Mouse (Mus musculus) left cerebral cortex, postnatal 25 days (tissue): Measurements from ENCODE around the gene Lrrc40. TPM values are rescaled to one million over a fixed set of nuclear protein-coding genes. Genes with fewer than 3 reads are reported as not detected.
A peak's percentile ranks its signal among the peaks of the same experiment; 100 is the strongest.

Source experiments
- DNase-seq, 2 experiments: peaks; one replicate each; pipeline ENCODE4 v3.0.0; 2022; ENCODE audit warnings: low spot score in 2 of 2, mixed read lengths in 1 of 2
- intact Hi-C: fragments of 180-260 bp; cut with DNase I; formaldehyde crosslinking; loops from one replicate; pipeline ENCODE4 v1.15.1; 2025
- total RNA-seq, 2 experiments: library from RNA; stranded (reverse); gene quantifications; 2 replicates each; pipeline ENCODE4 v1.2.3; 2021

Lrrc40 gene
- total RNA-seq, result 10 to 100 TPM; 23.9 to 25.5 TPM

- DNase-seq, result peak; percentile 97
- intact Hi-C loops, result loop anchor here (1.0 to 5.0 kb wide), 2 partner anchors 89 to 1511 kb away; partner anchors contain the start of gene Ankrd13c
Measured at GRCm38 (mm10) chr3:158036329-158036988, at the start of gene Lrrc40, which contains the start of gene Srsf11. Gene Lrrc40, plus strand, starts transcription at chr3:158036662. Gene Srsf11, minus strand, starts transcription at chr3:158036639.

GRCm38 (mm10) chr3:157993322-157993721, 43.1 kb upstream of the Lrrc40 start:
- no peak for DNase-seq
- intact Hi-C loops, result no loop called here

GRCm38 (mm10) chr3:157995726-157996125, 40.7 kb upstream of the Lrrc40 start:
- no peak for DNase-seq
- intact Hi-C loops, result no loop called here

GRCm38 (mm10) chr3:157998742-157999369, 37.6 kb upstream of the Lrrc40 start:
- intact Hi-C loops, result no loop called here
- no peak for DNase-seq

- intact Hi-C loops, result no loop called here
- DNase-seq, result no peak
Measured at GRCm38 (mm10) chr3:158008647-158009046, 27.8 kb upstream of the Lrrc40 start.

GRCm38 (mm10) chr3:158009762-158010320, 26.6 kb upstream of the Lrrc40 start:
- intact Hi-C loops, result loop anchor here (5.0 to 10.0 kb wide), 2 partner anchors 128 to 465 kb away; no protein-coding TSS in a partner anchor
- DNase-seq, result peak; percentile 20 to 50

GRCm38 (mm10) chr3:158031371-158031925, 5.0 kb upstream of the Lrrc40 start:
- peak; percentile 91 to 92 for DNase-seq
- intact Hi-C loops, result no loop called here

- intact Hi-C loops, result no loop called here
- no peak for DNase-seq
Measured at GRCm38 (mm10) chr3:158032106-158032505, 4.4 kb upstream of the Lrrc40 start.

GRCm38 (mm10) chr3:158035866-158036265, 596 bp upstream of the Lrrc40 start:
- intact Hi-C loops, result loop anchor here (1.0 to 5.0 kb wide), 2 partner anchors 89 to 1511 kb away; partner anchors contain the start of gene Ankrd13c
- no peak for DNase-seq

- intact Hi-C loops, result loop anchor here (5.0 kb wide), 1 partner anchor 1509 kb away; no protein-coding TSS in a partner anchor
- no peak for DNase-seq
Measured at GRCm38 (mm10) chr3:158038106-158038505, 1.6 kb downstream of the Lrrc40 start.

- intact Hi-C loops, result no loop called here
- no peak for DNase-seq
Measured at GRCm38 (mm10) chr3:158040755-158041154, 4.3 kb downstream of the Lrrc40 start.

GRCm38 (mm10) chr3:158049508-158049907, 13.0 kb downstream of the Lrrc40 start:
- no peak for DNase-seq
- intact Hi-C loops, result no loop called here

- DNase-seq, result peak in 1 of 2 experiments; percentile 73
- intact Hi-C loops, result no loop called here
Measured at GRCm38 (mm10) chr3:158060621-158061291, 24.3 kb downstream of the Lrrc40 start.

GRCm38 (mm10) chr3:158061811-158062523, 25.5 kb downstream of the Lrrc40 start:
- intact Hi-C loops, result no loop called here
- no peak for DNase-seq

- intact Hi-C loops, result no loop called here
- DNase-seq, result no peak
Measured at GRCm38 (mm10) chr3:158065256-158065655, 28.8 kb downstream of the Lrrc40 start.

GRCm38 (mm10) chr3:158067916-158068315, 31.5 kb downstream of the Lrrc40 start:
- no peak for DNase-seq
- intact Hi-C loops, result no loop called here

- DNase-seq, result no peak
- intact Hi-C loops, result no loop called here
Measured at GRCm38 (mm10) chr3:158068613-158069263, 32.3 kb downstream of the Lrrc40 start.

- intact Hi-C loops, result no loop called here
Measured at GRCm38 (mm10) chr3:158075004-158075403, 38.5 kb downstream of the Lrrc40 start.

More at GRCm38 (mm10) chr3:158075004-158075403, 38.5 kb downstream of the Lrrc40 start:
- no peak for DNase-seq
